Mouse (Mus musculus) forebrain, embryonic 16.5 days (tissue): ENCODE measurements around the gene Zfyve28. TPM values are rescaled to one million over a fixed set of nuclear protein-coding genes. Genes with fewer than 3 reads are reported as not detected.

ENCODE experiments used
- ATAC-seq: fragments of 200-750 bp; cut with Nextera tagmentation; 2 replicates; pipeline ENCODE4 v1.8.0; 2017; ENCODE audit warnings: mild to moderate bottlenecking, moderate library complexity
- H3K27ac ChIP-seq: fragments of 300-500 bp; sonication (generic); 2 replicates; pipeline ENCODE4 v1.5.1; 2014; ENCODE audit warnings: low read length, control low read depth
- H3K27me3 ChIP-seq: fragments of 300-500 bp; sonication (generic); replicated peaks from 2 replicates; pipeline ENCODE4 v1.6.1; 2014; ENCODE audit warnings: low read length; ENCODE audit not compliant: control insufficient read depth, insufficient read depth
- H3K36me3 ChIP-seq: fragments of 300-500 bp; sonication (generic); 2 replicates; pipeline ENCODE4 v1.6.1; 2014; ENCODE audit not compliant: control insufficient read depth, insufficient read depth
- H3K4me1 ChIP-seq: fragments of 300-500 bp; sonication (generic); replicated peaks from 2 replicates; pipeline ENCODE4 v1.6.1; 2014; ENCODE audit warnings: low read length; ENCODE audit not compliant: control insufficient read depth, insufficient read depth
- H3K4me2 ChIP-seq: fragments of 300-500 bp; sonication (generic); 2 replicates; pipeline ENCODE4 v1.6.1; 2014; ENCODE audit warnings: mild to moderate bottlenecking, low read length, control low read depth
- H3K4me3 ChIP-seq: fragments of 300-500 bp; sonication (generic); replicated peaks from 2 replicates; pipeline ENCODE4 v1.5.1; 2014; ENCODE audit warnings: mild to moderate bottlenecking, low read length, control low read depth
- H3K9ac ChIP-seq: fragments of 300-500 bp; sonication (generic); replicated peaks from 2 replicates; pipeline ENCODE4 v1.6.1; 2014; ENCODE audit warnings: low read depth, low read length, control low read depth
- H3K9me3 ChIP-seq: fragments of 300-500 bp; sonication (generic); 2 replicates; pipeline ENCODE4 v1.6.1; 2016; ENCODE audit warnings: low read length; ENCODE audit not compliant: control insufficient read depth
- WGBS: fragments of 180-500 bp; shearing (Covaris S2); extraction: QIAGEN DNeasy Blood & Tissue Kit; methylation state at CpG from one replicate; pipeline ENCODE4 v1.1.7; 2014; 5-methylcytosine and 5-hydroxymethylcytosine counted together
- polyA plus RNA-seq: library from polyadenylated mRNA; unstranded; fragments of >200 nt; fragmentation: Nextera tagmentation; extraction: Ambion mirVana; gene quantifications from 2 replicates; pipeline ENCODE4 v1.2.1, GENCODE M21; 2015

Zfyve28 gene
- polyA plus RNA-seq, 1 experiment from 2014 or later, result 5.2 TPM

- H3K4me1 ChIP-seq, result peaks cover 8% of the 10 kb centered on the region
- no peak overlapping the region for H3K9ac ChIP-seq
- no peak overlapping the region for H3K27ac ChIP-seq
- no peaks in the 10 kb centered on the region for H3K9me3 ChIP-seq
- 94% methylated on average over 12 of the region's 12 CpGs for WGBS
- ATAC-seq, result no peak
- no peaks in the 10 kb centered on the region for H3K27me3 ChIP-seq
- H3K4me3 ChIP-seq, result no peak overlapping the region
- no peak overlapping the region for H3K4me2 ChIP-seq
- no peaks in the 10 kb centered on the region for H3K36me3 ChIP-seq
Measured at GRCm38 (mm10) chr5:34195786-34196185, 92.5 kb downstream of the Zfyve28 start.

- H3K27ac ChIP-seq, result no peak overlapping the region
- H3K36me3 ChIP-seq, result no peaks in the 10 kb centered on the region
- peaks cover 8% of the 10 kb centered on the region for H3K4me1 ChIP-seq
- H3K9ac ChIP-seq, result no peak overlapping the region
- H3K27me3 ChIP-seq, result no peaks in the 10 kb centered on the region
- no peak overlapping the region for H3K4me2 ChIP-seq
- WGBS, result 82% methylated on average over 6 of the region's 6 CpGs
- no peaks in the 10 kb centered on the region for H3K9me3 ChIP-seq
- no peak for ATAC-seq
- H3K4me3 ChIP-seq, result no peak overlapping the region
Measured at GRCm38 (mm10) chr5:34194975-34195662, 93.1 kb downstream of the Zfyve28 start.

GRCm38 (mm10) chr5:34194426-34194825 lies 93.8 kb downstream of the Zfyve28 start:
- Histone ChIP-seq H3K27ac (no peak overlapping the region), H3K27me3 (no peaks in the 10 kb centered on the region), H3K4me2 (no peak overlapping the region), H3K4me1 (peaks cover 8% of the 10 kb centered on the region), H3K36me3 (no peaks in the 10 kb centered on the region), H3K4me3 (no peak overlapping the region), H3K9ac (no peak overlapping the region), H3K9me3 (no peaks in the 10 kb centered on the region)
- ATAC-seq, result no peak
- 52% methylated on average over 1 of the region's 1 CpGs for WGBS

- no peak overlapping the region for H3K9ac ChIP-seq
- WGBS, result 77% methylated on average over 4 of the region's 4 CpGs
Measured at GRCm38 (mm10) chr5:34191843-34192242, 96.4 kb downstream of the Zfyve28 start.

GRCm38 (mm10) chr5:34191021-34191420 lies 97.2 kb downstream of the Zfyve28 start:
- Histone ChIP-seq H3K9me3 (no peaks in the 10 kb centered on the region), H3K36me3 (no peaks in the 10 kb centered on the region), H3K4me3 (no peak overlapping the region), H3K27ac (no peak overlapping the region), H3K9ac (no peak overlapping the region), H3K4me1 (peaks cover 14% of the 10 kb centered on the region), H3K27me3 (0 out of 2 replicates have a peak, but pooled peaks cover 2% of the 10 kb centered on the region), H3K4me2 (no peak overlapping the region)
- 50% methylated on average over 4 of the region's 4 CpGs for WGBS
- ATAC-seq, result no peak

More at GRCm38 (mm10) chr5:34191843-34192242, 96.4 kb downstream of the Zfyve28 start:
- Histone ChIP-seq H3K4me2 (no peak overlapping the region), H3K36me3 (no peaks in the 10 kb centered on the region), H3K9me3 (no peaks in the 10 kb centered on the region), H3K27me3 (0 out of 2 replicates have a peak, but pooled peaks cover 2% of the 10 kb centered on the region), H3K4me3 (no peak overlapping the region), H3K27ac (no peak overlapping the region), H3K4me1 (peaks cover 7% of the 10 kb centered on the region)
- ATAC-seq, result no peak

GRCm38 (mm10) chr5:34189521-34189920 lies 98.7 kb downstream of the Zfyve28 start:
- Histone ChIP-seq H3K27me3 (0 out of 2 replicates have a peak, but pooled peaks cover 2% of the 10 kb centered on the region), H3K9me3 (no peaks in the 10 kb centered on the region), H3K4me3 (no peak overlapping the region), H3K9ac (no peak overlapping the region), H3K36me3 (no peaks in the 10 kb centered on the region), H3K4me2 (no peak overlapping the region), H3K27ac (no peak overlapping the region), H3K4me1 (peaks cover 28% of the 10 kb centered on the region)
- ATAC-seq, result no peak
- 75% methylated on average over 1 of the region's 1 CpGs for WGBS

GRCm38 (mm10) chr5:34188856-34189255 lies 99.4 kb downstream of the Zfyve28 start:
- 78% methylated on average over 2 of the region's 2 CpGs for WGBS
- ATAC-seq, result no peak
- H3K4me2 ChIP-seq, result no peak overlapping the region
- no peak overlapping the region for H3K9ac ChIP-seq
- H3K36me3 ChIP-seq, result no peaks in the 10 kb centered on the region
- H3K9me3 ChIP-seq, result no peaks in the 10 kb centered on the region
- H3K4me3 ChIP-seq, result no peak overlapping the region
- 0 out of 2 replicates have a peak, but pooled peaks cover 2% of the 10 kb centered on the region for H3K27me3 ChIP-seq
- peaks cover 34% of the 10 kb centered on the region for H3K4me1 ChIP-seq
- H3K27ac ChIP-seq, result no peak overlapping the region

GRCm38 (mm10) chr5:34187601-34188316 lies 100.5 kb downstream of the Zfyve28 start, which contains the start of gene Mxd4:
Mxd4 (minus strand) TSS chr5:34187720.
- no peaks in the 10 kb centered on the region for H3K36me3 ChIP-seq
- peaks cover 34% of the 10 kb centered on the region for H3K4me1 ChIP-seq
- peak within 1 kb of the TSS; percentile 89 for H3K4me3 ChIP-seq
- H3K4me2 ChIP-seq, result peak within 1 kb of the TSS; percentile 92
- H3K27ac ChIP-seq, result peak within 1 kb of the TSS; percentile 87
- H3K9me3 ChIP-seq, result no peaks in the 10 kb centered on the region
- 0 out of 2 replicates have a peak, but pooled peaks cover 2% of the 10 kb centered on the region for H3K27me3 ChIP-seq
- peak within 1 kb of the TSS; percentile 87 for H3K9ac ChIP-seq
- WGBS, result under 1% methylated on average over 60 of the region's 60 CpGs
- peak; percentile 99 for ATAC-seq

GRCm38 (mm10) chr5:34186961-34187391 lies 101.3 kb downstream of the Zfyve28 start:
- ATAC-seq, result peak; percentile 10

More at GRCm38 (mm10) chr5:34186961-34187391, 101.3 kb downstream of the Zfyve28 start:
- no peaks in the 10 kb centered on the region for H3K9me3 ChIP-seq
- peak overlapping the region; percentile 89 for H3K4me3 ChIP-seq
- H3K4me1 ChIP-seq, result peaks cover 34% of the 10 kb centered on the region
- H3K27me3 ChIP-seq, result 0 out of 2 replicates have a peak, but pooled peaks cover 2% of the 10 kb centered on the region
- H3K4me2 ChIP-seq, result peak overlapping the region; percentile 92
- H3K9ac ChIP-seq, result peak overlapping the region; percentile 87
- WGBS, result under 1% methylated on average over 31 of the region's 46 CpGs
- no peaks in the 10 kb centered on the region for H3K36me3 ChIP-seq
- peak overlapping the region; percentile 87 for H3K27ac ChIP-seq
